Mouse (Mus musculus) embryonic facial prominence, embryonic 13.5 days (tissue): ENCODE results near the gene Mn1. TPM values are rescaled to one million over a fixed set of nuclear protein-coding genes. Genes with fewer than 3 reads are reported as not detected.
A peak's percentile ranks its signal among the peaks of the same experiment; 100 is the strongest.

Experiments used
- ATAC-seq: fragments of 200-750 bp; cut with Nextera tagmentation; 2 replicates; pipeline ENCODE4 v1.8.0; 2017; ENCODE audit warnings: low read depth; ENCODE audit not compliant: insufficient number of reproducible peaks, insufficient read depth, low FRiP score, low TSS enrichment
- H3K27ac ChIP-seq: fragments of 300-500 bp; sonication (generic); 2 replicates; pipeline ENCODE4 v1.5.1; 2015; ENCODE audit warnings: moderate library complexity, mild to moderate bottlenecking, inconsistent platforms
- H3K27me3 ChIP-seq: fragments of 300-500 bp; sonication (generic); 2 replicates; pipeline ENCODE4 v1.6.1; 2015; ENCODE audit warnings: mild to moderate bottlenecking, inconsistent platforms
- H3K36me3 ChIP-seq: fragments of 300-500 bp; sonication (generic); 2 replicates; pipeline ENCODE4 v1.6.1; 2015; ENCODE audit warnings: mild to moderate bottlenecking, inconsistent platforms
- H3K4me1 ChIP-seq: fragments of 300-500 bp; sonication (generic); 2 replicates; pipeline ENCODE4 v1.6.1; 2015; ENCODE audit warnings: inconsistent platforms
- H3K4me2 ChIP-seq: fragments of 300-500 bp; sonication (generic); 2 replicates; pipeline ENCODE4 v1.6.1; 2015; ENCODE audit warnings: moderate library complexity, mild to moderate bottlenecking, inconsistent platforms
- H3K4me3 ChIP-seq: fragments of 300-500 bp; sonication (generic); 2 replicates; pipeline ENCODE4 v1.5.1; 2015; ENCODE audit warnings: mild to moderate bottlenecking, inconsistent platforms
- H3K9ac ChIP-seq: fragments of 300-500 bp; sonication (generic); 2 replicates; pipeline ENCODE4 v1.6.1; 2015; ENCODE audit warnings: mild to moderate bottlenecking, inconsistent platforms
- H3K9me3 ChIP-seq: fragments of 300-500 bp; sonication (generic); 2 replicates; pipeline ENCODE4 v1.6.1; 2016; ENCODE audit warnings: inconsistent platforms
- WGBS: fragments of 180-500 bp; shearing (Covaris S2); methylation state at CpG from one replicate; pipeline ENCODE4 v1.1.7; 2015; ENCODE audit warnings: mixed read lengths; 5-methylcytosine and 5-hydroxymethylcytosine counted together
- polyA plus RNA-seq: library from polyadenylated mRNA; unstranded; fragments of >200 nt; fragmentation: Nextera tagmentation; extraction: Ambion mirVana; gene quantifications from 2 replicates; pipeline ENCODE4 v1.2.1, GENCODE M21; 2015

The Mn1 gene
- polyA plus RNA-seq, 1 experiment from 2014 or later: 51.3 TPM

DNA sequence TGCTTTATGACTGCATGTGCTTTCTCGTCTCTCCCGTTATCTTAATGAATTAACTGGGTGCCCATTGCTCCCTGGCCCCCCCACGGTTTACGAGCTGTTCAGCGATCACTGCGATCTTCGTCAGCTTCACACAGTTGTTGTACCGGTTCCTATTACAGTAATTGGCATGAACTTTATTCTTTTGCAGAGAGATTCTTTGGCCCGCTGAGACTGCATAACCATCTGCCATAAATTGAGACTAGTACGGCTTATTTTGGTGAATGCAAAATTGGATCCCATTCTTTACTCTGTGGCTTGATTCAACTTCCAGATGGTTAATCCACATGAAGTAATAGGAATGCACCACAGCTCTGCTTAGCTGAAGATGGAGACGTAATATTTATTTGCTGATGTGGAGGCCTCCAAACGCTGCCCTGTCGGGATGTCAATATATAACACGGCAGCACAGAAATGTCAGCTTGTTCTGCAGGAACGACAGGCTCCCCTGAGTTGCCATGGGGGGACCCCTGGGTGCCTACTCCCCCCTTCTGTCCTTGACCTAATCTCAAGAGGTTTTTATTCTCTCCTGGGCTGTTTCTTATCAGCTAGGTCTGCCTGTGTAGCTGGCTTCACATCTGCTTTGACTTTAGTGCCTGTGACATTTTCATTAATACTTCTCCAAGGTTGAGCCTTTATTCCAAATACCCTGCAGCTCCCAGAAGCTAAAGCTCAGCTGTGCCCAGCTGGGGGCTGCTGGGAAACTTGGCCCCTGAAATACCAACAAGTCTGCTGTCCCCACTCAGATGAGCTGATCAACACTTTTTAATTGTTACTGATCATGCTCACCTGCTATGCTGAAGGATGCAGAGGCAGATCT lies 22.7 kb upstream of the Mn1 start:
- peak overlapping the region; percentile 25 for H3K4me3 ChIP-seq
- H3K36me3 ChIP-seq: peaks cover 3% of the 10 kb centered on the region
- H3K9ac ChIP-seq: 0 out of 2 replicates have a peak overlapping the region, but pooled peaks have one; percentile 27
- H3K27me3 ChIP-seq: no peaks in the 10 kb centered on the region
- peaks cover 79% of the 10 kb centered on the region for H3K4me1 ChIP-seq
- peak overlapping the region; percentile 52 for H3K4me2 ChIP-seq
- no peak for ATAC-seq
- WGBS: 3% methylated on average over 15 of the region's 15 CpGs
- H3K27ac ChIP-seq: peak overlapping the region; percentile 90
- no peaks in the 10 kb centered on the region for H3K9me3 ChIP-seq

- Histone ChIP-seq H3K9me3 (no peaks in the 10 kb centered on the region), H3K4me2 (peak overlapping the region; percentile 20; the same call in 1 of the 2 replicates), H3K9ac (no peak overlapping the region), H3K4me1 (peaks cover 93% of the 10 kb centered on the region), H3K36me3 (no peaks in the 10 kb centered on the region), H3K27ac (peak overlapping the region; percentile 90), H3K4me3 (no peak overlapping the region), H3K27me3 (no peaks in the 10 kb centered on the region)
- ATAC-seq: no peak
- 18% methylated on average over 10 of the region's 10 CpGs for WGBS
Observed at GRCm38 (mm10) chr5:111395771-111396170, 21.4 kb upstream of the Mn1 start.

DNA sequence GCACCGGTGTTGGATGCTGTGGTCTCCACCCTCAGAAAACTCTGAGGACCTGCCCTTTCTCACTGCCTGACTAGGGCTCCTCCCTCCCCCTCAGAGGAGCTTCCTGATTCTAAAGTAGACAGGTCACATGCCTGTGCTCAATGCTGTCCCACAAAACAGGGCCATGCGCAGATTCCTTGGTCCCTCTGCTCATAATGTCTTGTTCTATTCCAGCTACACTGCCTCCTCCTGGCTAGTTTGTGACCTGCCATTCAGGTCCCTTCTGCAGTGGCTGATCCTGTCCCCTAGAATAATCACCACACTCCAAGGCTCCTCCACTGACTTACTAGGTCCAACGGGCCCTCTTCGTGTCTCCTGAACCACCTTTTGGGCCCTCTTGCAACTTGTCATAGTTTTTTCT lies 21.0 kb upstream of the Mn1 start:
- no peaks in the 10 kb centered on the region for H3K27me3 ChIP-seq
- WGBS: 73% methylated on average over 4 of the region's 4 CpGs
- H3K9ac ChIP-seq: no peak overlapping the region
- H3K9me3 ChIP-seq: no peaks in the 10 kb centered on the region
- H3K27ac ChIP-seq: peak overlapping the region; percentile 90
- peaks cover 94% of the 10 kb centered on the region for H3K4me1 ChIP-seq
- peak overlapping the region; percentile 20; the same call in 1 of the 2 replicates for H3K4me2 ChIP-seq
- ATAC-seq: no peak
- no peaks in the 10 kb centered on the region for H3K36me3 ChIP-seq
- no peak overlapping the region for H3K4me3 ChIP-seq

DNA sequence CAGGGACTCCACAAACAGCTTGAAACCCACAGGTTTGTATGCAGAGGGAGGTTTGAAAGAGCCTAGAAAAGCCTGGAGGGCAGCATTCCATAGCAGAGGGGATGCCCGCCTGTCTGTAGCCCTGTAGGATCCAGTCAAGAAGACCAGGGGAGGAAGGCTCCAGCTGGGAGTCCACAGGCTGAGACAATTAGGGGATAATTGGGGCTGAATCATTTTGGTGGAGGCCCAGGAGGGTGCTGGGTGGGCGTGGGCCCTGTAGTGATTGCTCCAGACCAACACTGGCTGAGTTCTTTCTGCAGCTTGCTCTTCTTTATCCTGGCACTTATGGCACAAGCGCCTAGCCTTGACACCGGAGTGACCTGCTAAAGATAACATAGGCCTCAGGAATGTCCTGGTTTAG lies 18.7 kb upstream of the Mn1 start:
- Histone ChIP-seq H3K9ac (no peak overlapping the region), H3K36me3 (no peaks in the 10 kb centered on the region), H3K27me3 (no peaks in the 10 kb centered on the region), H3K4me2 (no peak overlapping the region), H3K4me3 (no peak overlapping the region), H3K4me1 (peaks cover 87% of the 10 kb centered on the region), H3K27ac (peak overlapping the region; percentile 44; the same call in 1 of the 2 replicates), H3K9me3 (no peaks in the 10 kb centered on the region)
- WGBS: 30% methylated on average over 4 of the region's 4 CpGs
- no peak for ATAC-seq

- H3K27me3 ChIP-seq: no peaks in the 10 kb centered on the region
- peaks cover 79% of the 10 kb centered on the region for H3K4me1 ChIP-seq
- ATAC-seq: no peak
- H3K9ac ChIP-seq: no peak overlapping the region
- H3K36me3 ChIP-seq: no peaks in the 10 kb centered on the region
- no peak overlapping the region for H3K4me3 ChIP-seq
- 74% methylated on average over 4 of the region's 4 CpGs for WGBS
- no peaks in the 10 kb centered on the region for H3K9me3 ChIP-seq
- H3K4me2 ChIP-seq: no peak overlapping the region
- no peak overlapping the region for H3K27ac ChIP-seq
Observed at GRCm38 (mm10) chr5:111399271-111399670, 17.9 kb upstream of the Mn1 start.

GRCm38 (mm10) chr5:111401879-111402650 lies 15.1 kb upstream of the Mn1 start:
- H3K27me3 ChIP-seq: no peaks in the 10 kb centered on the region
- no peak for ATAC-seq
- H3K9me3 ChIP-seq: no peaks in the 10 kb centered on the region
- no peak overlapping the region for H3K9ac ChIP-seq
- H3K4me2 ChIP-seq: no peak overlapping the region
- WGBS: 61% methylated on average over 19 of the region's 19 CpGs
- no peaks in the 10 kb centered on the region for H3K36me3 ChIP-seq
- H3K4me1 ChIP-seq: peaks cover 52% of the 10 kb centered on the region
- 0 out of 2 replicates have a peak overlapping the region, but pooled peaks have one; percentile 1 for H3K27ac ChIP-seq
- no peak overlapping the region for H3K4me3 ChIP-seq

GRCm38 (mm10) chr5:111402651-111402996 lies 14.5 kb upstream of the Mn1 start:
- no peaks in the 10 kb centered on the region for H3K9me3 ChIP-seq
- WGBS: 84% methylated on average over 6 of the region's 6 CpGs
- H3K27me3 ChIP-seq: no peaks in the 10 kb centered on the region
- H3K4me1 ChIP-seq: peaks cover 46% of the 10 kb centered on the region
- ATAC-seq: no peak
- H3K4me2 ChIP-seq: no peak overlapping the region
- H3K27ac ChIP-seq: no peak overlapping the region
- no peak overlapping the region for H3K9ac ChIP-seq
- H3K4me3 ChIP-seq: no peak overlapping the region
- H3K36me3 ChIP-seq: no peaks in the 10 kb centered on the region

GRCm38 (mm10) chr5:111404721-111405120 lies 12.4 kb upstream of the Mn1 start:
- Histone ChIP-seq H3K4me2 (no peak overlapping the region), H3K9me3 (no peaks in the 10 kb centered on the region), H3K36me3 (no peaks in the 10 kb centered on the region), H3K9ac (no peak overlapping the region), H3K4me1 (peaks cover 46% of the 10 kb centered on the region), H3K4me3 (no peak overlapping the region), H3K27ac (no peak overlapping the region), H3K27me3 (no peaks in the 10 kb centered on the region)
- ATAC-seq: no peak
- WGBS: 82% methylated on average over 6 of the region's 6 CpGs

DNA sequence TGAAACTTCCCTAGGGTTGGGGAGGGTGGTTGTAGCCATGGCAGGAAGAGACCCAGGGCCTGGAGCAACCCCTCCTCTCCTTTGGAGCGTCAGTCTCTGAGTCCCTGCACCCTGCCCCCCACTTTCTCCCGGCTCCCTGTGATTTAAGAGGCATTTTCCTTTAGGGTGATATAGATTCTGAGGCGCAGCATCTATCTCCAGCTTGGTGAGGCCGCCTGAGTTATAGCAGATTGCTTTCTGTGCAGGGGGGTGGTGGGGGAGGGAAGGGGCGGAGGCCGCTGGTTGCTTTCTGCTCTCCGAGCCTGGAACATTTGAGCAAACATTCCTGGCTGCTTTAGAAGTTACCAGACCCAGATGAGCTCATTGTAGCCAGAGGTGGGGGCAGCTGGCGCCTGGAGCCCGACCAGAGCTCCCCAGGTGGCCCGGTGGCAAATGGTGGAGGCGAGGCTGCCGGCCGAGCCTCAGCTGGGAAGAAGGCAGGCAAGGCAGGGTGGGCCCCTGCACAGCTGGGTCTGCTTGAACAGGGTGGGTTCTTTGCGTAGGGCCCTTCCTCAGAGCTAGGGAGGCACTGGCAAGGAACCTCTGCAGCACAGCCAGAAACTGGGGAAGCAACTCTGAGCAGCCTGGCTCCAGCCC lies 8.6 kb upstream of the Mn1 start:
- 0 out of 2 replicates have a peak, but pooled peaks cover 4% of the 10 kb centered on the region for H3K27me3 ChIP-seq
- H3K9ac ChIP-seq: peak overlapping the region; percentile 53; the same call in 1 of the 2 replicates
- H3K4me3 ChIP-seq: peak overlapping the region; percentile 15; the same call in 1 of the 2 replicates
- peaks cover 29% of the 10 kb centered on the region for H3K4me1 ChIP-seq
- H3K9me3 ChIP-seq: no peaks in the 10 kb centered on the region
- peak; percentile 67 for ATAC-seq
- peak overlapping the region; percentile 91 for H3K27ac ChIP-seq
- peak overlapping the region; percentile 50 for H3K4me2 ChIP-seq
- H3K36me3 ChIP-seq: no peaks in the 10 kb centered on the region
- 4% methylated on average over 14 of the region's 14 CpGs for WGBS

DNA sequence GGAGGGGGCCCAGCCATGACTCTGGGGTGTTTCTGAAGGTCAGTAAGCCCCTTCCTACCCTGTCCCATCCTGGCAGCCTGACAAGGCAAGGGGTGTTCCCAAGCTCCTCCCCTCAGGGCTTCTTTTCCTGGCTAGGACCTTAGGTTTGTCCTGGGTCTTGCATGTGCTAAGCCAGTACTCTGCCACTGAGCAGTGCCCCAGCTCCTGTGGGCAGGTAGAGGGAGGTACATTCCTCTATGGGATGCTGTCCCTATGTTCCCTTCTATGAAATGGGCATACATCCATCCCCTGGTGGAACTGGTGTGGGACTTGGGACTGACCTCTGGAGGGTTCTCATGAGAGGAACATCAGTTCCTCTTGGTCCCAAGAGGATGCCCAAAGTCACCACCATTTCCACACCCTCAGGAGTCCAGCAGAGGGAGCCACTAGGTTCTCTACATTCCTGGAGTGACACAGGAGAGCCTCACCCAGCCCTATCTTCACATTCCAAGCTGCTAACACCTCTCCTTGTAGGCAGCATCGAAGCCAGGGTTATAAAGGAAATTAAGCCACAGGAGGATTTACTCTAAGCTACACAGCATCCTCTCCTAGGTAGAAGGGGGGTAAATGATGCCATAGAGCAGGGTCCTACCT lies 7.6 kb upstream of the Mn1 start:
- Histone ChIP-seq H3K36me3 (no peaks in the 10 kb centered on the region), H3K4me3 (no peak overlapping the region), H3K9ac (0 out of 2 replicates have a peak overlapping the region, but pooled peaks have one; percentile 53), H3K4me2 (peak overlapping the region; percentile 50; the same call in 1 of the 2 replicates), H3K4me1 (peaks cover 38% of the 10 kb centered on the region), H3K27me3 (0 out of 2 replicates have a peak, but pooled peaks cover 4% of the 10 kb centered on the region), H3K9me3 (no peaks in the 10 kb centered on the region), H3K27ac (peak overlapping the region; percentile 91)
- no peak for ATAC-seq
- WGBS: 38% methylated on average over 1 of the region's 1 CpGs

DNA sequence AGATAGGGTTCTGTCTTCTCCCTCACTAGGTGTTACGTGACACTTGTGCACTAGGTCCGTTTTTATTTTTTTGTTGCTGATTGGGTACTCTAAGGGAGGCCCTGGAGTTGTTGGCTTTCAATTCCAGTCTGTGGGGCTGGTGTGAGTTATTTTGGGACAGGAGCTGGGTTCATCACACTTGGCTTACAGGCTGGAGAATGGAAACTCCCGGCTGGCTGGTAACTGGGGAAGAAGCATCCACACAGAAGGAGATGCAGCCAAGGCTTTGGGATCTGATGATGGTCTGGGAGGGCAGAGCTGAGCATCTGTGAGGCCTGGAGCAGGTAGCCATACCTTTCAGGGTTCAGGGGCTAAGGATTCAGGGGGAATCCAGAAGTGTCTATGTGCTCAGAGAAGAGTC lies 6.5 kb upstream of the Mn1 start:
- Histone ChIP-seq H3K4me2 (no peak overlapping the region), H3K27me3 (0 out of 2 replicates have a peak, but pooled peaks cover 4% of the 10 kb centered on the region), H3K36me3 (no peaks in the 10 kb centered on the region), H3K27ac (no peak overlapping the region), H3K9ac (no peak overlapping the region), H3K4me3 (no peak overlapping the region), H3K4me1 (peaks cover 49% of the 10 kb centered on the region), H3K9me3 (no peaks in the 10 kb centered on the region)
- WGBS: 63% methylated on average over 3 of the region's 3 CpGs
- no peak for ATAC-seq
